Mouse (Mus musculus) E14TG2a.4 (cell line): Measurements from ENCODE around the gene Sh3bp5.

Experiments used
- CTCF ChIP-seq: conservative IDR thresholded peaks from 2 replicates; pipeline ENCODE4 v1.5.1; 2014; ENCODE audit warnings: low read length
- NANOG ChIP-seq: IDR thresholded peaks from 2 replicates; pipeline ENCODE4 v1.6.1; 2014; ENCODE audit warnings: borderline replicate concordance, low read length, mixed read lengths
- POU5F1 ChIP-seq: IDR thresholded peaks from 2 replicates; pipeline ENCODE4 v1.6.1; 2014; ENCODE audit warnings: low read length, borderline replicate concordance

GRCm38 (mm10) chr14:31382276-31382675 lies 53.6 kb downstream of the Sh3bp5 start:
- TF ChIP-seq CTCF (no peak), POU5F1 (no peak), NANOG (no peak)
